Mouse (Mus musculus) midbrain, embryonic 10.5 days (tissue): ENCODE data around the gene Lsm6. TPM values are rescaled to one million over a fixed set of nuclear protein-coding genes. Genes with fewer than 3 reads are reported as not detected.
"Not testable (repeated sequence)": the region's sequence is repeated elsewhere in the genome, so short reads cannot be mapped to it uniquely, and the experiment has no call there.

Experiments
- DNase-seq: peaks from one replicate; pipeline ENCODE4 v3.0.0-alpha.2; 2017; ENCODE audit warnings: low spot score
- H3K27ac ChIP-seq: fragments of 300-500 bp; sonication (generic); replicated peaks from 2 replicates; pipeline ENCODE4 v1.5.1; 2016; ENCODE audit warnings: mild to moderate bottlenecking
- H3K27me3 ChIP-seq: fragments of 300-500 bp; sonication (generic); 2 replicates; pipeline ENCODE4 v1.6.1; 2016; ENCODE audit warnings: low read depth, mild to moderate bottlenecking; ENCODE audit not compliant: poor library complexity, severe bottlenecking
- H3K36me3 ChIP-seq: fragments of 300-500 bp; sonication (generic); 2 replicates; pipeline ENCODE4 v1.6.1; 2016; ENCODE audit warnings: mild to moderate bottlenecking, moderate library complexity
- H3K4me1 ChIP-seq: fragments of 300-500 bp; sonication (generic); 2 replicates; pipeline ENCODE4 v1.6.1; 2016
- H3K4me3 ChIP-seq: fragments of 300-500 bp; sonication (generic); 2 replicates; pipeline ENCODE4 v1.5.1; 2016; ENCODE audit warnings: mild to moderate bottlenecking, moderate library complexity
- H3K9me3 ChIP-seq: fragments of 300-500 bp; sonication (generic); replicated peaks from 2 replicates; pipeline ENCODE4 v1.6.1; 2016; ENCODE audit warnings: mild to moderate bottlenecking
- WGBS: fragments of 180-500 bp; shearing (Covaris S2); methylation state at CpG from one replicate; pipeline ENCODE4 v1.1.7; 2016; 5-methylcytosine and 5-hydroxymethylcytosine counted together
- polyA plus RNA-seq: library from polyadenylated mRNA; unstranded; fragments of >200 nt; fragmentation: Nextera tagmentation; extraction: Ambion mirVana; gene quantifications from 2 replicates; pipeline ENCODE4 v1.2.1, GENCODE M21; 2016

Lsm6 gene
- polyA plus RNA-seq, 1 experiment from 2014 or later: 292 TPM

DNA sequence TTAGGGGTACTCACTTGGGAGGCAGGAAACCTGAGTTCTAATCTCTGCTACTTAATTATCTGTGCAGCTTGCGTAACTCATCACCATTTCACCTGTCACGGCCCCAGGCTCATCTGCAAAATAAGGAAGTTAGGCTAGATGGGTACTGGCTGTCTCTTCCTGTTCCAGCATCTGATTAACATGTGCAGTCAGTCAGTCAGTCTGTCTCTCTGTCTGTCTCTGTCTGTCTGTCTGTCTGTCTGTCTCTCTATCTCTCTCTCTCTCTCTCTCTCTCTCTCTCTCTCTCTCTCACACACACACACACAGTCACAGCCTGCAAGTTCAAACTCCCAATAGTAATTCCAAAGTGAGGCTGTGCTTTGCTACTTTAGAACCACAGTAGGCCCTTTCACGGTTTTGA, 967 bp downstream of the Lsm6 start:
- Histone ChIP-seq H3K4me1 (peaks cover 14% of the 10 kb centered on the region), H3K36me3 (peaks cover 41% of the 10 kb centered on the region), H3K4me3 (peak overlapping the region; percentile 82), H3K27ac (peak overlapping the region; percentile 97)
- DNase-seq, H3K27me3 ChIP-seq, H3K9me3 ChIP-seq: not testable (repeated sequence)
- 50% methylated on average over 3 of the region's 3 CpGs for WGBS

DNA sequence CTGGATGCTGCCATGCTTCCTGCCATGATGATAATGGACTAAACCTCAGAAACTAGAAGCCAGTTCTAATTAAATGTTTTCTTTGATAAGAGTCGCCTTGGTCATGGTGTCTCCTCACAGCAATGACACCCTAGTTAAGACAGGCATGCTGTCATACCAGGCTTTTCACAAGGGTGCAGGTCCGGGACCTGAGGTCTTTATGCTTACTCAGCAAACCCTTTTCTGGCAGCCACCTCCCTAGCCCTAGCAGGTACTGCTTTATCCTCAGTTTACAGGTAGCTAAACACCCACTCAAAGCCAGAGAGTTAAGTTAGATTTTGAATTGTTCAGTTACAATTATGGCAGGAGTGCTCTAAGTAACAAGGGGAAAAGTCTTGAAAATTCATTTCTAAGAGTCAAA, 6.2 kb downstream of the Lsm6 start:
- Histone ChIP-seq H3K9me3 (no peaks in the 10 kb centered on the region), H3K4me3 (no peak overlapping the region), H3K4me1 (peaks cover 13% of the 10 kb centered on the region), H3K36me3 (peaks cover 83% of the 10 kb centered on the region), H3K27me3 (no peaks in the 10 kb centered on the region), H3K27ac (no peak overlapping the region)
- 89% methylated on average over 2 of the region's 2 CpGs for WGBS
- no peak for DNase-seq

DNA sequence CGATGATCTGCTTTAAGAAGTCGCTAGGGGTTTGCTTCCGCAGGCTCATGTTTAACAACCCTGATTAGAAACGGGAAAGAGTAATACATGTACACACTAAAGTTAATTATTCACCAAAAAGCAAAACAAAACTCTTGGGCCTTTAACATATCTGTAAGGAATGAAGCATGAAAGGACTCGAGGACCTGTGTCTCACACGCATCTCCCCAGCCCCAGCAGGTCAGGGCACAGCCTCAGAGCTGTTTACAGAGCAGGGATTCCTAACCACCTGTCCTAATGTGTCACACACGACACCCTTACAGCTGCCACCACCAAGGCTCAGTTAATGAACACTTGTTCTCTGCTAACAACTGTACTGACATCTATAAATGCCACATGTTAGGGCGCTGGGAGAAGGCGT, 7.9 kb downstream of the Lsm6 start:
- Histone ChIP-seq H3K4me3 (no peak overlapping the region), H3K9me3 (no peaks in the 10 kb centered on the region), H3K27me3 (no peaks in the 10 kb centered on the region), H3K27ac (no peak overlapping the region), H3K4me1 (peaks cover 5% of the 10 kb centered on the region; the same call in 1 of the 2 replicates), H3K36me3 (peaks cover 86% of the 10 kb centered on the region)
- WGBS: 93% methylated on average over 9 of the region's 9 CpGs
- no peak for DNase-seq

DNA sequence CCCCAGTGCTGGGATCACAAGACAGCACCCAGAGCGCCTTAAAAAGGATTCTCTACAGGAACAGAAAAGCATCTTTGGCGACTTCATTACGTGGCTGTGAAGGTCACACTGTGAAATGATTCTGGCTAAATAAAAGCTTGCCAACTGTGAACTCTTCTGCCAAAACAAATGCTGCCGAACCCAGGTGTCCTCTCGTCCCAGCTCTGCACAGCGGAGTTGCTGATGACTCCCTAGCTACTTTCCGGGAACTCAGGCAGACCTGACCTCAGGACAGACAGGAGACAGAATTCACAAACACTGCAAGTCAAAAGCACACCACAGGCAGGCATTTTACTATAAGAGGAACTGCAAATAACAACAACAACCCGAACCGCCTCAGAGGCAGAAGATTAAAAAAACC, 8.5 kb downstream of the Lsm6 start:
- no peaks in the 10 kb centered on the region for H3K27me3 ChIP-seq
- H3K36me3 ChIP-seq: peaks cover 86% of the 10 kb centered on the region
- no peaks in the 10 kb centered on the region for H3K9me3 ChIP-seq
- WGBS: 92% methylated on average over 9 of the region's 9 CpGs
- no peak overlapping the region for H3K4me3 ChIP-seq
- H3K4me1 ChIP-seq: peaks cover 5% of the 10 kb centered on the region; the same call in 1 of the 2 replicates
- no peak overlapping the region for H3K27ac ChIP-seq
- DNase-seq: no peak

DNA sequence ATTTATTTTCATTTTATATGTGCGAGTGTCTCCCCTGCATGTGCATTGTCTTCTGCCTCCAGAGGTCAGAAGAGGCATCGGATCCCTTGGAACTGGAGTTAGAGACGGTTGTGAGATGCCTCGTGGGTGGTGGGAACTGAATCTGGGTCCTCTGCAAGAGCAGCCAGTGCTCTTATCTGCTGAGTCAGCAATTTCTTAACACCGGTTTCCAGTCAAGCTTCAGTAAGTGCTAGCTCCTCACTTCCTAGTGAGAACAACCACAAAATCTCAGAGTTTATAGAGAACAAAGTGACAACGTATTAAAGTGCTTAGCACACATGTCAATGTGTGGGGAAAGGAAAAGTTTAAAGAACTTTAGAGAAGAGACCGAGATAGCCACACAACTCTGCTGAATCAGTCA, 9.2 kb downstream of the Lsm6 start:
- Histone ChIP-seq H3K4me1 (peaks cover 5% of the 10 kb centered on the region; the same call in 1 of the 2 replicates), H3K36me3 (peaks cover 86% of the 10 kb centered on the region), H3K27ac (no peak overlapping the region), H3K9me3 (no peaks in the 10 kb centered on the region), H3K4me3 (no peak overlapping the region), H3K27me3 (no peaks in the 10 kb centered on the region)
- 91% methylated on average over 7 of the region's 7 CpGs for WGBS
- DNase-seq: no peak

DNA sequence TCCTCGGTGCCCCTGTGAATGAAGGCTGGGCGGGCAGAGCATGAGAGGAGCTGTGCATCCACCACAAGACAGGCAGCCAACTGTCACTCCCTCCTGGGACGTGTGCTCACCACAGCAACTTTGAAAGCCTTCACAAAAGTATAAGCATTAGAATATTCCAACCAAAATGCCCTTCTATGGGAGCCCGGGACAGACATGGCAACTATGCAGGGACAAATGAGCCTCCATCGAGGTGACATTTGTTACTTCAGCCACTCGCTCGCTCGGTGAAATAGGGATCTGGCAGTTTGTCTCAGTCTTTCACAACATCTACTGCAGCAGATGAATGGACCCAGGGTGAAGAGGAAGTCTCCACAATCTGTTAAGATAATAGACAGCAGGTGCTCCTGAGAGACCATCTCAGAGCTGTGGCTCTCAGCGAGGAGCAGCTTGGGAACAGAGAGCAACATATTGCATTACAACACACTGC, 10.7 kb downstream of the Lsm6 start:
- Histone ChIP-seq H3K27ac (no peak overlapping the region), H3K4me3 (no peak overlapping the region), H3K4me1 (peaks cover 5% of the 10 kb centered on the region; the same call in 1 of the 2 replicates), H3K27me3 (no peaks in the 10 kb centered on the region), H3K9me3 (no peaks in the 10 kb centered on the region), H3K36me3 (peaks cover 88% of the 10 kb centered on the region)
- DNase-seq: no peak
- WGBS: 89% methylated on average over 9 of the region's 9 CpGs

DNA sequence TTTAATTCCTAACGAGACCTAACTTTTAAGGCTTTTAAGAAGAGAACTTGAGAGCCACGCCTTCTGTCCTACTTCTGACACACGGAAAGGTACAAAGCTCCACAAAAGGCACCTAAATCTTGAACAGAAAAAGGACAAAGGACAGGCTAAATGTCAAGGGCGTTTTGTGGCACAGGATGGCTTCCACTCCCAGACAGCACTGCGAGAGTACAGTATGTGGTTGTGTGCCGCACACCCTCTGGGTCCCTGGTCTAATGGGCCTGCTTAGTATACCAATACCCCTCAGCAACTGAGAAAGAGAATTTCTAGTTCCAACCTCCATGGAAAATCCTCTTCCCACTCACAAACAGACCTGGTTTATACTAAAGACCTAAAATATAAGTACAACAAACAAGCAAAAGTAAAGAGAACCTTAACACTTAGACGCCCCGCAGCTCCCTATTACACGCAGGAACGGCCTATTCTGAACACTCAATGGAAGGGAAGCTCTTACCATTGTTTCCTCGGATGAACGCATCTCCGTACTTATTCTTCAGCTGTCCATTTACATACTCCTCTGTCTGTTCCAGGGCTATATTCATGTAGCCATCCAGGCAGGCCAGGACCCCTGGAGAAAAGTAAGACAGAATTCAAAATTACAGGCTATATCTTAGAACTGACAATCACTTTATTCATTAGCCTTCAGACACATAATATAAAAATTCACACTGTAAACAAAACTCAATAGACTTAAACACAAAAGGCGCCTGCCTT, 11.3 kb downstream of the Lsm6 start:
- H3K27ac ChIP-seq: no peak overlapping the region
- peaks cover 90% of the 10 kb centered on the region for H3K36me3 ChIP-seq
- no peaks in the 10 kb centered on the region for H3K9me3 ChIP-seq
- peaks cover 5% of the 10 kb centered on the region; the same call in 1 of the 2 replicates for H3K4me1 ChIP-seq
- WGBS: 85% methylated on average over 14 of the region's 14 CpGs
- DNase-seq: no peak
- no peak overlapping the region for H3K4me3 ChIP-seq
- H3K27me3 ChIP-seq: no peaks in the 10 kb centered on the region

DNA sequence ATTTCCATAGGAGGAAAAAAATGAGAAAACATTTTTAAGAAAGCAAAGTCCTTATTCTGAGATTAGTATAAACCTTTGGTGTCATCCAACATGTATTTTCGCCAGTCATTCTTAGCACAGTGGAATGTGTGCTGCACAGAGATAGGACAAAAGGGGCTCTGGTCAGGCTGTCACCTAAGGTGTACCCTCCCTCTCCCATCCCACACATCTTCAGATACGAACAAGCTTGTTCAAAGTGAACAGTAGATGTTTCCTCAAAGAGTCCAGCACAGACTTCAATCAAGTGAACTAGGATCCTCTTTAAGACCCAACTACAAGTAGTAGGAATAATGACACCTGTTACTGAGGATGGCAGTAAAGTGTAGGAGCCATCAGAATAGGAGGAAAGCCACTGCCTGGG, 12.1 kb downstream of the Lsm6 start:
- Histone ChIP-seq H3K4me3 (no peak overlapping the region), H3K36me3 (peaks cover 92% of the 10 kb centered on the region), H3K27ac (no peak overlapping the region), H3K9me3 (no peaks in the 10 kb centered on the region), H3K4me1 (peaks cover 5% of the 10 kb centered on the region; the same call in 1 of the 2 replicates), H3K27me3 (no peaks in the 10 kb centered on the region)
- 92% methylated on average over 2 of the region's 2 CpGs for WGBS
- no peak for DNase-seq

DNA sequence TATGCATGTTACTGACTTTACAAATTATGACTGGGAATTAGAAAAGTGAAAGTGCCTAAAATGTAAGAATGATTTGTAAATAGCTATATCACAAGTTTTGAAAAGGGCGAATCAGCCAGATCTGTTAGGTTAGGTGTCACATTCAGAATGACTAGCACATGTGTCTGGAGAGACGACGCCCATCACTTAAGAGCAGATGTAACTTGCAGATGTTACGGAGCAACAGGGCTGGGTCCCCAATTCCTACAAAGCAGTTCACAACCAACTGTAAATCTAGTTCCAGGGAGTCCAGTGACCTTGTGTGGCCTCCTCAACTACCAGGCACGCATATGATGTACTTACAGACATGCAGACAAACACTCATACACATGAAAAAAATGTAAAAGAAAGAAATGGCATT, 12.5 kb downstream of the Lsm6 start:
- Histone ChIP-seq H3K9me3 (no peaks in the 10 kb centered on the region), H3K27me3 (no peaks in the 10 kb centered on the region), H3K4me1 (peaks cover 5% of the 10 kb centered on the region; the same call in 1 of the 2 replicates), H3K36me3 (peaks cover 97% of the 10 kb centered on the region), H3K27ac (no peak overlapping the region), H3K4me3 (no peak overlapping the region)
- WGBS: 93% methylated on average over 5 of the region's 5 CpGs
- no peak for DNase-seq

DNA sequence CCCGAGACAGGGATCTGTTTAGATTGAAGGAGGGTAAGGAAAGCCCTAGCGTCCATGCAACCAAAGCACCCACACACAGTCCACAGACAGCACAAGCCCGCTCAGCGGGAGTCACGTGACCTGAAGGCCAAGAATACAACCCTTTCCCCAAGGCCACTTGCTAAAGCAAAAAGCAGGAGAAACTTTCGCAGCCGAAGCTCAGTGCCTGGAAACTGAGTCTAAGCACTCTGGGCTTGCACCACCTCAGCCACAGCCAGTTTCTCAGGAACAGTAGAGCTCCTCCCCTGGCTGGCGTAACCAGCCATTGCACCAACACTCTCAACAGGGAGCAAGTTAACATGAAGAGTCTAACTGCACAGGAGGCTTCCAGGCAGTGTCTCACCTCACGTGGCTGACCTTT, 13.7 kb downstream of the Lsm6 start:
- Histone ChIP-seq H3K36me3 (peaks cover 98% of the 10 kb centered on the region), H3K27me3 (no peaks in the 10 kb centered on the region), H3K4me3 (no peak overlapping the region), H3K27ac (no peak overlapping the region), H3K4me1 (peaks cover 5% of the 10 kb centered on the region; the same call in 1 of the 2 replicates), H3K9me3 (no peaks in the 10 kb centered on the region)
- 92% methylated on average over 9 of the region's 9 CpGs for WGBS
- no peak for DNase-seq

DNA sequence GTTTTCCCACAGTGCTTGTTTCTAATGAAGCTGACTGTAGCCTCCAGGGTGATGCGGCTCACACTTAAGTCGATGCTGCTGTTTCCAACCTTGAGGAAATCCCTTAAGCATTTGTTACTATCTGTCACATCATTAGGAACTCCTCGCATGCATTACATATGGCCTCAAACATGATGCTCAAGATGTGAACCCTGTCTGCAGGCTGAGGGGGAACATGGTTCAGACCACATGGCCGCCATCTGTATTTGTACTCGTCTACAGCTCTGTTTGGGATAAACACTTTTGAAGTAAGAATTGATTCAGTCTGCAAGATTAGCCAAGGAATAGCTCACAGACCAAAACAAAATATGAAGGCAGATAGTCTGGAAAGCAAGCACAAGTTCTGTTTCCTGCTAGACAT, 14.9 kb downstream of the Lsm6 start:
- no peak overlapping the region for H3K4me3 ChIP-seq
- 98% methylated on average over 5 of the region's 5 CpGs for WGBS
- peaks cover 90% of the 10 kb centered on the region for H3K36me3 ChIP-seq
- no peak for DNase-seq
- no peaks in the 10 kb centered on the region for H3K9me3 ChIP-seq
- H3K4me1 ChIP-seq: no peaks in the 10 kb centered on the region; the same call in 1 of the 2 replicates
- H3K27me3 ChIP-seq: no peaks in the 10 kb centered on the region
- H3K27ac ChIP-seq: no peak overlapping the region

DNA sequence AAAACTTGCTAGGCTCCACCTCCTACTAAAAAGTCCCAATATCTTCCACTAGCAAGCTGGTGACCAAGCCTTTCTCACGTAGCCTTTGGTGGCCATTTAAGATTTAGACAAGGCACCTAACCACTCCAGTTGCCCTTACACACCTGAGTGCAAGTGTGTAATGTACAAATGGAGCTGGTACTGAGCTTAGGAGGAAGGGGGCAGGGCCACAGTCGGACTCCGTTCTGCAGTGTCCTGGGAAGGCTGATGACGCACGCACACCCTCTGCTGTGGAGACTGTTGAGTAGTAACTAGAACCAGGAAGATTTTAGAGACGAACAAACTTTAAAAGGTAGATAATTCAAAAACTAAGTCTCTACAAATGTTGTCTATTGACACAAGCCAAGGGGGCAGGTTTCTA, 19.7 kb downstream of the Lsm6 start:
- Histone ChIP-seq H3K36me3 (peaks cover 48% of the 10 kb centered on the region), H3K9me3 (no peaks in the 10 kb centered on the region), H3K4me3 (no peak overlapping the region), H3K4me1 (no peaks in the 10 kb centered on the region), H3K27me3 (no peaks in the 10 kb centered on the region), H3K27ac (no peak overlapping the region)
- no peak for DNase-seq
- 95% methylated on average over 6 of the region's 6 CpGs for WGBS

DNA sequence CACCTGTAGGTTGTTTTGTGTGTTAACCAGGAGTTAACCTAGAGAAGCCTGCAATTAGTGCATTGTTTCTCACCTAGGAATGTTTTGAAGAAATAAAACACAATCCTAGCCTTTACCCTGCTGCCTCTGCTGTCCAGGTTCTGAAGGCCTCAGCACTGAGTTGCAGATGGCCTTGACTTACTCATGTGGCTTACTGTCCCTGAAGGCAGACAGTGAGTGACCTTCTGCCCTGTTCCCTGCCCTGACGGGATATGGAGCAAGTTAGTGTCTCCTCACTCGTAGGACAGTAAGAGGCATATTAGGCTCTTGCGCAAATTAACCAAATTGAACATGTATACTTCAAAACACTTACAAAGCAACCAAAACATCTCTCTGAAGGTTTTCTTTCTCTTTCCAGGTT, 22.3 kb downstream of the Lsm6 start:
- no peaks in the 10 kb centered on the region for H3K4me1 ChIP-seq
- H3K4me3 ChIP-seq: no peak overlapping the region
- peaks cover 7% of the 10 kb centered on the region; the same call in 1 of the 2 replicates for H3K9me3 ChIP-seq
- DNase-seq: no peak
- H3K36me3 ChIP-seq: peaks cover 25% of the 10 kb centered on the region
- no peaks in the 10 kb centered on the region for H3K27me3 ChIP-seq
- H3K27ac ChIP-seq: no peak overlapping the region
- 88% methylated on average over 3 of the region's 3 CpGs for WGBS
